Mouse (Mus musculus): ENCODE data around the gene Ccna2. TPM values are rescaled to one million over a fixed set of nuclear protein-coding genes. Genes with fewer than 3 reads are reported as not detected.

Ccna2 gene
- polyA plus RNA-seq, 2 experiments = 112 to 156 TPM

DNA sequence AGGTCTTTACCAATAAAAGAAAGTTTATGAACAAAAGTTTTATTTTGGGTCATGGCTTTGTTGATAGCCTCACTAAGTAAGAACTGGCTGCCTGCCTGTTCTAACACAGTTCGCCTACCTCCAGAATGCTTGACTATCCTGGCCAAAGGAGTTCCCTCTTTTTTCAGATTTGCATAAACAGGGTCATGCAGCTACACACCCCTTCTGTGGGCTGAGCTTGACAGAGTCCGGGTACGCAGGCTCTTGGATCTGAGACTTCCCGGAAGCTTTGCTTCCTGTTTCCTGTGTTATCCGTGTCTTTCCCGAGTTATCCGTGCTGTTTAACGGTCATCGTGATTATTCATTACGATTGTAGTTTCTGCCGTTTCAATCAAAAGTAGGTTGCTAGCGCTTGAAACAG lies 35.9 kb downstream of the Ccna2 start:
- Histone ChIP-seq H3K4me1 (ENCODE audit: control insufficient read depth, insufficient read depth, low read length) (0 out of 2 replicates have a peak, but pooled peaks cover 2% of the 10 kb centered on the region), H3K36me3 (ENCODE audit: control insufficient read depth, insufficient read depth, low read length) (no peaks in the 10 kb centered on the region), H3K9me3 (ENCODE audit: control insufficient read depth, low read length) (no peaks in the 10 kb centered on the region), H3K27ac (replicated peaks; ENCODE audit: low read depth, low read length) (no peak overlapping the region), H3K4me2 (replicated peaks; ENCODE audit: low read depth, low read length, severe bottlenecking) (no peak overlapping the region), H3K4me3 (replicated peaks; ENCODE audit: low read length) (no peak overlapping the region), H3K9ac (ENCODE audit: low read depth, low read length, severe bottlenecking) (no peak overlapping the region), H3K27me3 (ENCODE audit: control insufficient read depth, insufficient read depth, low read length) (no peaks in the 10 kb centered on the region)
- ATAC-seq (ENCODE audit: low FRiP score, low read depth) = no peak
- no peak for TF ChIP-seq POLR2A (IDR thresholded peaks at IDR 0.05; ENCODE audit: borderline replicate concordance, extremely low read depth, insufficient read depth, insufficient read length)
- WGBS = 84% methylated on average over 12 of the region's 12 CpGs
- no peak for DNase-seq (ENCODE audit: low spot score)

DNA sequence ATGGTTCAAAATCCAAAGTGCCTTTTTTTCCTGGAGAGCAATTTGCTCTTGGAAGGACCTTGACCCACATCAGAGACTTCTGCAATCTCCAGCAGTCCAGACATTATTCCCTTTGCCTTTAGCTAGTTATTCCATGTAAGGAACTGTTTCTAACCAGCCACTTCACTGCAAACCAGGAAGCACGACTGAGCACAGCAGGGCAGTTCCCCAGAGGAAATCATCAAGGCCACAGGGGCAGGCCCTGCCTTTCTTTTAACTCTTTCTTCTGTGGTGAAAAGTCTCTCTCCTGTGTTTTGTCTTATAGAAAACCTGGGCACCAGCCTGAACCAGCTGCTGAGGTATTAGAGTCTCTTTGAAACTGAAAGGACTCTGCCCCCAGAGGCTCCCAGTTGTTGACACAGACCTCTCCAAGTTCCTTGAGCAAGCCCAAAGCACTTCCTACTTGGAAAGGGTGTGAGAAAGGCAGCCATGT lies 38.7 kb downstream of the Ccna2 start:
- no peaks in the 10 kb centered on the region for H3K36me3 ChIP-seq (ENCODE audit: control insufficient read depth, insufficient read depth, low read length)
- ATAC-seq (ENCODE audit: low FRiP score, low read depth) = no peak
- no peaks in the 10 kb centered on the region for H3K27me3 ChIP-seq (ENCODE audit: control insufficient read depth, insufficient read depth, low read length)
- WGBS = 3% methylated on average over 1 of the region's 1 CpGs
- TF ChIP-seq POLR2A (IDR thresholded peaks at IDR 0.05; ENCODE audit: borderline replicate concordance, extremely low read depth, insufficient read depth, insufficient read length) = no peak
- no peak overlapping the region for H3K4me3 ChIP-seq (replicated peaks; ENCODE audit: low read length)
- H3K9ac ChIP-seq (ENCODE audit: low read depth, low read length, severe bottlenecking) = no peak overlapping the region
- H3K27ac ChIP-seq (replicated peaks; ENCODE audit: low read depth, low read length) = no peak overlapping the region
- H3K4me2 ChIP-seq (replicated peaks; ENCODE audit: low read depth, low read length, severe bottlenecking) = no peak overlapping the region
- H3K4me1 ChIP-seq (ENCODE audit: control insufficient read depth, insufficient read depth, low read length) = 0 out of 2 replicates have a peak, but pooled peaks cover 2% of the 10 kb centered on the region
- H3K9me3 ChIP-seq (ENCODE audit: control insufficient read depth, low read length) = no peaks in the 10 kb centered on the region
- DNase-seq (ENCODE audit: low spot score) = no peak

DNA sequence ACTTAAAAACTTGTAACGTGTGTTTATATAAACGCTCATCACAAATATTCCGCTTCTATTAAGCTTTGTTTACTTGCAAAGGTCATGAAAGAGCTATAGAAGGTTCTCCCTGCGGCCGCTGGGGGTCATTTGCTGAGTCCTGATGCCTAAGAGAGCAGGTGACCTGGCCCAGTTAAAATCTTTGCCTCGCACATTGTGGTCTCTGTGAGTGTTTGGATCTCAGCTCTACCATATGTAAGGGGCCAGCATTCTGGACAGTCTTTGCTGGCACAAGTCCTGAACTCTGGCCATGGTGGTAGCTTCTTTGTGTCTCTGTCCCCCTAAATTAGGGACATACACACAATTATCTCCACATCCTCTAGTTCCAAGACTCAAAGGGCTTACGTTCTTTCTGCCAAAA lies 39.2 kb downstream of the Ccna2 start:
- Histone ChIP-seq H3K27ac (replicated peaks; ENCODE audit: low read depth, low read length) (no peak overlapping the region), H3K36me3 (ENCODE audit: control insufficient read depth, insufficient read depth, low read length) (no peaks in the 10 kb centered on the region), H3K9me3 (ENCODE audit: control insufficient read depth, low read length) (no peaks in the 10 kb centered on the region), H3K9ac (ENCODE audit: low read depth, low read length, severe bottlenecking) (no peak overlapping the region), H3K4me3 (replicated peaks; ENCODE audit: low read length) (no peak overlapping the region), H3K27me3 (ENCODE audit: control insufficient read depth, insufficient read depth, low read length) (no peaks in the 10 kb centered on the region), H3K4me1 (ENCODE audit: control insufficient read depth, insufficient read depth, low read length) (0 out of 2 replicates have a peak, but pooled peaks cover 2% of the 10 kb centered on the region), H3K4me2 (replicated peaks; ENCODE audit: low read depth, low read length, severe bottlenecking) (no peak overlapping the region; the same call in 1 of the 2 replicates)
- ATAC-seq (ENCODE audit: low FRiP score, low read depth) = no peak
- no peak for DNase-seq (ENCODE audit: low spot score)
- 43% methylated on average over 7 of the region's 7 CpGs for WGBS
- TF ChIP-seq POLR2A (IDR thresholded peaks at IDR 0.05; ENCODE audit: borderline replicate concordance, extremely low read depth, insufficient read depth, insufficient read length) = no peak

DNA sequence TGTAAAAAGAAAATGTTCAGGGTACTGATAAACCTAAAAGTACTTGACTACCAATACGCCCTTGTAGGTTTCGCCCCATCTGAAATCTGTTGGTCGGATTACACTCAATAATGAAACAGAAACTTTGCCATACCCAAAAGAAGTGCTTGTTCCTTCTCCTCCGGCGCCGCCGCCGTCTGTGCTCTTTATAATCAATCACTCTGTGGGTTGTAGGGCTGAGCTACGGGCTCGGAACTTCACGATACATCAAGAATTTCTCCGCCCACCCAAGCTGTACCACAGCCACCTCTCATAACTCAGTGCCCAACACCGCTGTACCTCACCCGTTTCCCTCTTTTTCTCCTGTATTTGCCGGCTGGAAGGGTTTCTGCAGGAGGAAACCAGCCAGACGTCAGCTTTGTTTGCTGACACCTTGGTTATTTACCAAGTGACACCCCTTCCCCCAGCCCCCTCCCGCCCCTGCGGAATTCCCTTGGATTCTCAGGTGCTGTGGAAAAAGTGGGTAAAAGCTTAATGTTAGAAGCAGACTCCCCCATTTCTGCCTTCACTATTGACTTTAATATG lies 39.9 kb downstream of the Ccna2 start:
- H3K9me3 ChIP-seq (ENCODE audit: control insufficient read depth, low read length) = no peaks in the 10 kb centered on the region
- no peak for TF ChIP-seq POLR2A (IDR thresholded peaks at IDR 0.05; ENCODE audit: borderline replicate concordance, extremely low read depth, insufficient read depth, insufficient read length)
- no peaks in the 10 kb centered on the region for H3K36me3 ChIP-seq (ENCODE audit: control insufficient read depth, insufficient read depth, low read length)
- 0 out of 2 replicates have a peak, but pooled peaks cover 2% of the 10 kb centered on the region for H3K4me1 ChIP-seq (ENCODE audit: control insufficient read depth, insufficient read depth, low read length)
- no peak for DNase-seq (ENCODE audit: low spot score)
- 3% methylated on average over 18 of the region's 18 CpGs for WGBS
- peak overlapping the region; percentile 29 for H3K4me3 ChIP-seq (replicated peaks; ENCODE audit: low read length)
- ATAC-seq (ENCODE audit: low FRiP score, low read depth) = peak; percentile 55; the same call in 1 of the 2 replicates
- H3K27ac ChIP-seq (replicated peaks; ENCODE audit: low read depth, low read length) = no peak overlapping the region
- peak overlapping the region; percentile 47 for H3K9ac ChIP-seq (ENCODE audit: low read depth, low read length, severe bottlenecking)
- peak overlapping the region; percentile 43 for H3K4me2 ChIP-seq (replicated peaks; ENCODE audit: low read depth, low read length, severe bottlenecking)
- no peaks in the 10 kb centered on the region for H3K27me3 ChIP-seq (ENCODE audit: control insufficient read depth, insufficient read depth, low read length)

DNA sequence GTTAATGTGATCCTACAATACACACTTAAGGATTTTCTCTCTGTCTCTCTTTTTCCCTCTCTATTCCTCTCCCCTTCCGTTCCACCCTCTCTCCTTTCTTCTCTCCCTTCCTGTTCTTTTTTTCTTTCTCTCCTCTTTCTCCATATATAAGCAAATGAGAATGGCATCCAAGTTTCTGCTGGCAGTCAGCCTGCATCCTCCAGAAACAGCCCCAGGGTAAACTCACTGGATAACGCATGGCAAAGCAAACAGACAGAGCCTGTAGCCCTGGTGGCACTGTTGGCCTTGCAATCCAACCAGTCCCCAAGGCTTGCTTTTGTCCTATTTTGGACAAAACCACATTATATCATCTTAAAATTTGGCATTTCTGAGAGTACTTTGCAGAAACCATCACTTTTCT lies 40.7 kb downstream of the Ccna2 start:
- Histone ChIP-seq H3K9ac (ENCODE audit: low read depth, low read length, severe bottlenecking) (no peak overlapping the region), H3K4me3 (replicated peaks; ENCODE audit: low read length) (no peak overlapping the region), H3K36me3 (ENCODE audit: control insufficient read depth, insufficient read depth, low read length) (no peaks in the 10 kb centered on the region), H3K4me1 (ENCODE audit: control insufficient read depth, insufficient read depth, low read length) (0 out of 2 replicates have a peak, but pooled peaks cover 2% of the 10 kb centered on the region), H3K27me3 (ENCODE audit: control insufficient read depth, insufficient read depth, low read length) (no peaks in the 10 kb centered on the region), H3K4me2 (replicated peaks; ENCODE audit: low read depth, low read length, severe bottlenecking) (no peak overlapping the region), H3K9me3 (ENCODE audit: control insufficient read depth, low read length) (no peaks in the 10 kb centered on the region), H3K27ac (replicated peaks; ENCODE audit: low read depth, low read length) (no peak overlapping the region)
- ATAC-seq (ENCODE audit: low FRiP score, low read depth) = no peak
- 35% methylated on average over 2 of the region's 2 CpGs for WGBS
- DNase-seq (ENCODE audit: low spot score) = no peak
- TF ChIP-seq POLR2A (IDR thresholded peaks at IDR 0.05; ENCODE audit: borderline replicate concordance, extremely low read depth, insufficient read depth, insufficient read length) = no peak

Data from limb, embryonic 14.5 days (tissue).